7 mouse cellular contexts compared by ENCODE assay signal in genomic region chr7:19164189-19164588, GRCm38 (mm10). TPM values are rescaled to one million over a fixed set of nuclear protein-coding genes. Genes with fewer than 3 reads are reported as not detected.
A peak's percentile ranks its signal among the peaks of the same experiment; 100 is the strongest.
DNase-seq lines count a peak whose midpoint lies in the region; ATAC-seq and TF ChIP-seq lines count a peak whose summit lies in the region.

No protein-coding gene starts in this region.

- TF ChIP-seq POLR2A in MEL (IDR thresholded peaks at IDR 0.05; ENCODE audit: control insufficient read depth in 1 of 2, insufficient read depth in 1 of 2, low read depth in 1 of 2, low read length in 2 of 2, poor library complexity in 1 of 2): no peak

- DNase-seq in MEL (ENCODE audit: low read depth, low spot score): peak; percentile 94
- DNase-seq in embryo, embryonic 9.5 days (ENCODE audit: extremely low spot score): peak; percentile 64
- peak; percentile 41 for DNase-seq in kidney, adult 9 months
- no peak for DNase-seq in ovary, postnatal 10 days (ENCODE audit: low spot score)
- no peak for DNase-seq in gastrocnemius, postnatal 14 days
- DNase-seq in ovary, postnatal 36 days (ENCODE audit: low spot score): no peak

- peak overlapping the region; percentile 24 to 34 for H3K4me3 ChIP-seq in MEL (ENCODE audit: control insufficient read depth in 1 of 2, insufficient read depth in 1 of 2, low read depth in 2 of 2, low read length in 2 of 2)

- TF ChIP-seq RAD21 in MEL (IDR thresholded peaks at IDR 0.05; ENCODE audit: low read depth, low read length): no peak

- TF ChIP-seq EP300 in MEL (IDR thresholded peaks at IDR 0.05; ENCODE audit: low read depth in 1 of 2, low read length in 2 of 2): no peak

- H3K4me1 ChIP-seq in MEL (ENCODE audit: control insufficient read depth in 1 of 2, insufficient read depth in 2 of 2, low read length in 2 of 2): peaks cover 6 to 28% of the 10 kb centered on the region in 2 experiments; a peak in 3 of 4 replicates

- H3K79me2 ChIP-seq in MEL (ENCODE audit: control insufficient read depth, insufficient read depth, low read length, poor library complexity): no peaks in the 10 kb centered on the region

- peak; percentile 42 for ATAC-seq in megakaryocyte progenitor cell, adult 5-6 weeks (replicated peaks; ENCODE audit: poor library complexity)

- H3K9me3 ChIP-seq in MEL (replicated peaks; ENCODE audit: insufficient read depth, low read length): no peaks in the 10 kb centered on the region

- no peaks in the 10 kb centered on the region for H3K27me3 ChIP-seq in MEL (ENCODE audit: control insufficient read depth in 1 of 2, insufficient read depth in 2 of 2, low read length in 2 of 2)

- H3K27ac ChIP-seq in MEL (ENCODE audit: control insufficient read depth, low read depth, low read length): no peak overlapping the region

- intact Hi-C loops in gastrocnemius, postnatal 14 days (cut with DNase I; ENCODE audit: low total_unique reads): no loop called here

- H3K9ac ChIP-seq in MEL (ENCODE audit: control insufficient read depth, low read depth, low read length, poor library complexity, severe bottlenecking): no peak overlapping the region

- no peak for TF ChIP-seq CTCF in MEL (IDR thresholded peaks at IDR 0.05 in 2 of 3, conservative IDR thresholded peaks at IDR 0.05 in 1 of 3; ENCODE audit: control insufficient read depth in 1 of 3, insufficient read depth in 1 of 3, low read depth in 2 of 3, low read length in 3 of 3, poor library complexity in 1 of 3, severe bottlenecking in 1 of 3)

- H3K36me3 ChIP-seq in MEL (ENCODE audit: control insufficient read depth in 1 of 2, insufficient read depth in 2 of 2, low read length in 2 of 2): peaks cover 0 to 7% of the 10 kb centered on the region in 2 experiments; a peak in 2 of 4 replicates

TF ChIP-seq in MEL, 35 proteins besides CTCF, POLR2A, EP300 and RAD21:
- TF ChIP-seq ELF1 (IDR thresholded peaks at IDR 0.05; ENCODE audit: low read depth, low read length): no peak
- no peak for TF ChIP-seq ETS1 (IDR thresholded peaks at IDR 0.05; ENCODE audit: low read depth, low read length)
- no peak for TF ChIP-seq POLR2AphosphoS5 (IDR thresholded peaks at IDR 0.05; ENCODE audit: borderline replicate concordance, low read depth, low read length)
- no peak for TF ChIP-seq MXI1 (IDR thresholded peaks at IDR 0.05; ENCODE audit: low read depth, low read length)
- TF ChIP-seq SIN3A (IDR thresholded peaks at IDR 0.05; ENCODE audit: low read length): 0 out of 2 replicates have a peak, but pooled peaks have one; percentile 10
- no peak for TF ChIP-seq ZMIZ1 (IDR thresholded peaks at IDR 0.05; ENCODE audit: low read depth, low read length)
- TF ChIP-seq CHD2 (IDR thresholded peaks at IDR 0.05; ENCODE audit: low read length): no peak
- TF ChIP-seq POLR2AphosphoS2 (IDR thresholded peaks at IDR 0.05; ENCODE audit: low read length): no peak
- TF ChIP-seq NELFE (IDR thresholded peaks at IDR 0.05; ENCODE audit: low read depth, low read length): no peak
- TF ChIP-seq MAX (IDR thresholded peaks at IDR 0.05; ENCODE audit: low read length): 0 out of 2 replicates have a peak, but pooled peaks have one; percentile 35
- no peak for TF ChIP-seq ZNF384 (IDR thresholded peaks at IDR 0.05; ENCODE audit: low read depth, low read length)

RNA-seq across cellular contexts. Expression of gene Gipr, which starts 1.7 kb away (rescaled TPM):
- total RNA-seq in MEL (2012; rRNA removed): 0.49 and 0.65 TPM in 2 replicates
- polyA plus RNA-seq in MEL (2012; ENCODE audit: insufficient read depth in 1 of 2, insufficient read length in 2 of 2, low read depth in 1 of 2, low replicate concordance in 2 of 2, missing spikeins in 1 of 2): 1 to 10 TPM in 1 of 2 experiments, not detected in 1; 2.1 TPM
- not detected in 2 replicates for total RNA-seq in megakaryocyte progenitor cell, adult 5-6 weeks (2015)
- not detected in 2 replicates for total RNA-seq in megakaryocyte progenitor cell, adult 5-6 weeks (2017)
- under 1 TPM in 1 of 2 experiments, not detected in 1; 0.09 TPM for total RNA-seq in gastrocnemius, postnatal 14 days (2021)

RNA-seq across cellular contexts. Expression of gene Eml2, which starts 12.0 kb away (rescaled TPM):
- 22.0 and 25.1 TPM in 2 replicates for total RNA-seq in MEL (2012; rRNA removed)
- 10 to 100 TPM in 1 of 2 experiments, not detected in 1; 43.6 TPM for polyA plus RNA-seq in MEL (2012; ENCODE audit: insufficient read depth in 1 of 2, insufficient read length in 2 of 2, low read depth in 1 of 2, low replicate concordance in 2 of 2, missing spikeins in 1 of 2)
- total RNA-seq in megakaryocyte progenitor cell, adult 5-6 weeks (2015): 4.3 and 5.5 TPM in 2 replicates
- total RNA-seq in megakaryocyte progenitor cell, adult 5-6 weeks (2017): 8.0 and 15.1 TPM in 2 replicates
- total RNA-seq in gastrocnemius, postnatal 14 days (2021): 10 to 100 TPM; 12.1 to 14.2 TPM

RNA-seq across cellular contexts. Expression of gene Snrpd2, which starts 14.7 kb away (rescaled TPM):
- 333 and 345 TPM in 2 replicates for total RNA-seq in MEL (2012; rRNA removed)
- 100 to 1,000 TPM in 1 of 2 experiments, not detected in 1; 234 TPM for polyA plus RNA-seq in MEL (2012; ENCODE audit: insufficient read depth in 1 of 2, insufficient read length in 2 of 2, low read depth in 1 of 2, low replicate concordance in 2 of 2, missing spikeins in 1 of 2)
- total RNA-seq in megakaryocyte progenitor cell, adult 5-6 weeks (2015): 106 and 117 TPM in 2 replicates
- 78.6 and 83.9 TPM in 2 replicates for total RNA-seq in megakaryocyte progenitor cell, adult 5-6 weeks (2017)
- total RNA-seq in gastrocnemius, postnatal 14 days (2021): 10 to 100 TPM; 62.3 to 66.5 TPM

RNA-seq across cellular contexts. Expression of gene Qpctl, which starts 15.1 kb away (rescaled TPM):
- total RNA-seq in MEL (2012; rRNA removed): 3.1 and 3.4 TPM in 2 replicates
- polyA plus RNA-seq in MEL (2012; ENCODE audit: insufficient read depth in 1 of 2, insufficient read length in 2 of 2, low read depth in 1 of 2, low replicate concordance in 2 of 2, missing spikeins in 1 of 2): 1 to 10 TPM in 1 of 2 experiments, not detected in 1; 6.5 TPM
- total RNA-seq in megakaryocyte progenitor cell, adult 5-6 weeks (2015): 6.5 and 6.9 TPM in 2 replicates
- 3.4 and 5.6 TPM in 2 replicates for total RNA-seq in megakaryocyte progenitor cell, adult 5-6 weeks (2017)
- total RNA-seq in gastrocnemius, postnatal 14 days (2021): 1 to 10 TPM; 3.1 to 4.2 TPM

RNA-seq across cellular contexts. Expression of gene Fbxo46, which starts 44.5 kb away (rescaled TPM):
- total RNA-seq in MEL (2012; rRNA removed): 11.5 and 13.7 TPM in 2 replicates
- polyA plus RNA-seq in MEL (2012; ENCODE audit: insufficient read depth in 1 of 2, insufficient read length in 2 of 2, low read depth in 1 of 2, low replicate concordance in 2 of 2, missing spikeins in 1 of 2): 10 to 100 TPM in 1 of 2 experiments, not detected in 1; 10.1 TPM
- total RNA-seq in megakaryocyte progenitor cell, adult 5-6 weeks (2015): 2.0 and 2.1 TPM in 2 replicates
- total RNA-seq in megakaryocyte progenitor cell, adult 5-6 weeks (2017): 4.2 and 5.0 TPM in 2 replicates
- 1 to 10 TPM; 3.2 TPM for total RNA-seq in gastrocnemius, postnatal 14 days (2021)

Comparison
In these comparisons a context has a peak if more than half of its experiments do, and no peak if none do; other contexts are left out.
1. DNase-seq: peak in MEL (single experiment), embryo, embryonic 9.5 days (single experiment) and kidney, adult 9 months (single experiment); none in ovary, postnatal 10 days (single experiment), gastrocnemius, postnatal 14 days (single experiment) and ovary, postnatal 36 days (single experiment).